Mouse (Mus musculus): ENCODE results near the gene Med29. TPM values are rescaled to one million over a fixed set of nuclear protein-coding genes. Genes with fewer than 3 reads are reported as not detected.

Med29 gene
- polyA plus RNA-seq, 1 experiment from 2014 or later = 48.3 TPM

DNA sequence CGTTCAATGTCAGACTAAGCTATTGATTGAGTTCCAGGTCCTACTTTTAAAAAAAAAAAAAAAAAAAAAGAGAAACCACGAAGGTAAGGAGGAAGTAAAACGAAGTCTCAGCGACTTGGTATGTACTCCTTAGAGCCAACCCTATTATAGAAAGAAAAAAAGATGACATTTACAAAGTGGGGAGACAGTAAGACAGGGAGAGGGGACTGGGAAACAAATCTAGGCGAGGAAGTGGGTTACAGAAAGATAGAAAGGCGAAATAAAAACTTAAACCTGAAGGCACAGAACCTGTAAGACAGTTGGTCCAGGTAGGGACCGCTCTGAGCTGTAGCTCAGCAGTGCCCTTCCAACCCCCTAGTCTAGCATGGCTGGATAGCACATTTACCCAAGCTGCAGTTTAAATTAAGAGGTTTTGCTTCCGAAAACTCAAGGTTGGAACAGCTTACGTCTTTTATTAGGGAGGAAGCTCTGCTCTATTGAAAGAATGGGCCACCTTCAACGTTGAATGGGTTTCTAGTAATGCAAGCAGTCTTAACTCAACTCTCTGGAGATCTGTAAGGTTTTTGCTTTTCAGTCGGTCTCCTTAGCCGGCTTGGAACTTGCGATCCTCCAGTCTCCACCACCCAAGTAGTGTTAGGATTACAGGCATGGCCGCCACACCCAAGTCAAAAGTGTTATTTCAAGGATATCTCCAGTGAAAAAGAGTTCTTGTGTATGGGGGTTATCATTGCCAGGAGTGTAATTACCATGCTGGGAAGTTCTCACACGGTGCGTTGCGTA is 12.1 kb downstream of the Med29 start, which contains the start of gene Zfp36:
TSS of gene Zfp36 (minus strand) at position 17 of the 780 bp plus-strand sequence.
- no peak for ATAC-seq
- Histone ChIP-seq H3K4me3 (replicated peaks) (peak within 1 kb of the TSS; percentile 75), H3K36me3 (0 out of 2 replicates have a peak, but pooled peaks cover 3% of the 10 kb centered on the region), H3K4me1 (replicated peaks) (peaks cover 58% of the 10 kb centered on the region), H3K9ac (peak within 1 kb of the TSS; percentile 89), H3K27me3 (replicated peaks) (no peaks in the 10 kb centered on the region), H3K27ac (peak within 1 kb of the TSS; percentile 98), H3K4me2 (replicated peaks) (peak within 1 kb of the TSS; percentile 87), H3K9me3 (no peaks in the 10 kb centered on the region)
- 38% methylated on average over 17 of the region's 17 CpGs for WGBS

DNA sequence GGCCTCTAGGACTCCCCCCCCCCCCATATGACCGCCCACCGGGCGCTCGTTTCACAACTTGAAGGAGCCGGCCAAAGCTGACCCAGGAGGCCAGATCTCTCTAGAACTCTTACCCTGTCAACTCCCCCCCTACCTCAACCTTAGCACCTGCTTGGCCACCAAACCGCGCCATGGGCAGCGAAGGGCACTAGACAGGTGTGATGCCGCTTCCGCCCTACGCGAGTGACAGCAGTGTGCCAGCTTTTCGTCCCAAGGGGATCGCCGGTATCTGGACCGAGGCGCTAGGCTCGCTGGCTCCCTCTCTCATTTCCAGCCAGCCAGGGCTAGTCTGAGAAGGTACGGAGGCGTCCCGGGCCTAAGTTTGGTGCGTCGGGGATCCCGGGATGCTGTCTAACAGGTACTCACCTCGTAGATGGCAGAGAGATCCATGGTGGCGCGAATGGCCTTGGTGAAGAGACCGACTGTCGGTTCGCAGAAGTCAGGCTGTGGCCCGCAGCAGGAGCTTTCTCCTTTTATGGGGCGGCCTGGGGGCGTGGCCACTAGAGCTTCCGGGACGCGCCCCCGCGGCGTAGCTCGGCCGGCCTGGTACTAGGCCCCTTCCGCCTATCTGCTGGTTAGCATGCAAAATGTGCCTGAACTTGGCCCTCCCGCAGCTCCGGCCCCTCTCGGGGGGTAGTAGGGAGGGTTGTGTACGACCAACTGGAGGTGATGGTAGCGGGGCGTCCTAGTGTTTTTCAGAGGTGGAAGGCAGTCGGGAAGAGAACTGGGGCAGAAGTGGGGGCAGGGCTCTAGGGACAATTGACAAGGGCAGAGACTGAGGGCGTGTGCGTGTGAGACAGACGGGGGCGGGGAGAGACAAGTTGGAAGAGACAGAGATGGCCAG is 13.5 kb downstream of the Med29 start:
- under 1% methylated on average over 53 of the region's 53 CpGs for WGBS
- H3K27me3 ChIP-seq (replicated peaks) = no peaks in the 10 kb centered on the region
- H3K4me2 ChIP-seq (replicated peaks) = peak overlapping the region; percentile 87
- H3K36me3 ChIP-seq = no peaks in the 10 kb centered on the region
- H3K27ac ChIP-seq = peak overlapping the region; percentile 98
- H3K4me3 ChIP-seq (replicated peaks) = peak overlapping the region; percentile 75
- H3K4me1 ChIP-seq (replicated peaks) = peaks cover 61% of the 10 kb centered on the region
- H3K9ac ChIP-seq = peak overlapping the region; percentile 89
- H3K9me3 ChIP-seq = no peaks in the 10 kb centered on the region
- peak; percentile 54 for ATAC-seq

DNA sequence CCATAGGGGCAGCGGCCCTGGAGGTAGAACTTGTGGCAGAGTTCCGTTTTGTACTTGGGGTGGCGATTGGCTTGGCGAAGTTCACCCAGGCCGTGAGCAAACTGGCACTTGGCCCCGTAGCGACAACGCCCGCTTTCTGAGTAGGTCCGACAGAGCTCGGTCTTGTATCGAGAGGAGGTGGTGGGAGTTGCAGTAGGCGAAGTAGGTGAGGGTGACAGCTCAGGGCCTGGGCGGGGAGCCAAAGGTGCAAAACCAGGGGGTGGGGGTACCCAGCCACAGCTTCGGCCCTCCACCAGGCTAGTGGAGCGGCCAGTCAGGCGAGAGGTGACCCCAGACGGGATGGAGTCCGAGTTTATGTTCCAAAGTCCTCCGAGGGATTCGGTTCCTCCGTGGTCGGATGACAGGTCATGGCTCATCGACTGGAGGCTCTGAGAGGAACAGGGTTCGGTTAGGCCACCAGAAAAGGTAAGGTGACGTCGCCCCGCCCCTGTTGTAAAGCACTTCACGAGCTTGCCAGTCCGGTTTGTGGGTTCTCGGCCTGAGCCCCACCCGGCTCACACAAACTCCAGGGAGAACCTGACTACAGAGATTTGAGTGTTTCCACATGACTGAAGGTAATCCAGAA is 14.3 kb downstream of the Med29 start:
- no peaks in the 10 kb centered on the region for H3K36me3 ChIP-seq
- peak overlapping the region; percentile 89 for H3K9ac ChIP-seq
- H3K27ac ChIP-seq = peak overlapping the region; percentile 98
- no peaks in the 10 kb centered on the region for H3K9me3 ChIP-seq
- H3K27me3 ChIP-seq (replicated peaks) = no peaks in the 10 kb centered on the region
- 23% methylated on average over 32 of the region's 32 CpGs for WGBS
- peak overlapping the region; percentile 87 for H3K4me2 ChIP-seq (replicated peaks)
- no peak for ATAC-seq
- peak overlapping the region; percentile 75 for H3K4me3 ChIP-seq (replicated peaks)
- H3K4me1 ChIP-seq (replicated peaks) = peaks cover 61% of the 10 kb centered on the region

DNA sequence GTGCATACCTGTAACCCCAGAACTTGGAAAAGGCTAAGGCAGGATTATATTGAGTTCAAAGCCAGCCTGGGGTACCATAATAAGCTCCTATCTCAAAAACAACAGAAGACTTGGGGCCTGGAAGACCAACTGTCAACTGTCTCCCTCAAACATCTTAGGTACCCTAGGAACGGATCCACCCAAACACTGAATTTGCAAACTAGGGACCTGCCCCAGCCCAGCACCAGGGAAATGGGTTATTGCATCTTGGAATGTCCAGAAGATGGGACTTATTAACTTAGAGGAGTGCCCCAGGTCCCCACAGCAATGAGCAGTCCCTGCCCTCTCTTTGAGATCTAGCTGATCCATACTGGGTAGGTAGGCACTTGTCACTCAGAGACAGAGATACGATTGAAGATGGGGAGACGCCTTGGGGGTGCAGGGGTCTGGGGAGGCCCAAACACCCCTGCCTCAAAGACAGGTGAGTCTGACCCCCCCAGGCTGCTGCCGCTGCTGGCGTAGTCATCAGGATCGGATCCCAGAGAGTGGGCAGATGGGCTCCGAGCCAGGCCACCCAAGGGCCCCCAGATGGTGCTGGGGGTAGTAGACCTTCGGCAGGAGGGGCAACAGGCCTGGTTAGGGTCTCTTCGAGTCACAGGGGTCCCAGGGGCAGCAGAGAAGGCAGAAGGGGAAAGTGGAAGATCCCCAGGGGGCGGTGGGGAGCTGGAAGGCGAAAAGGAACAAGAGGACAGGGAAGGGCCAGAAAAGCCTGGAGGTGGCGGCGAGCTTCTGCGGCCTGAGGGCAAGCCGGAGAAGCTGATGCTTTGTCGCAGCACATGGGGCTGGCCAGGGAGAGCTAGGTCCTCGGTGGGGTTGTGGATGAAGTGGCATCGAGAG is 15.1 kb downstream of the Med29 start:
- Histone ChIP-seq H3K4me3 (replicated peaks) (peak overlapping the region; percentile 75), H3K36me3 (no peaks in the 10 kb centered on the region), H3K9ac (peak overlapping the region; percentile 89), H3K9me3 (no peaks in the 10 kb centered on the region), H3K4me1 (replicated peaks) (peaks cover 54% of the 10 kb centered on the region), H3K27ac (peak overlapping the region; percentile 98), H3K27me3 (replicated peaks) (no peaks in the 10 kb centered on the region), H3K4me2 (replicated peaks) (peak overlapping the region; percentile 87)
- no peak for ATAC-seq
- WGBS = 63% methylated on average over 18 of the region's 18 CpGs

DNA sequence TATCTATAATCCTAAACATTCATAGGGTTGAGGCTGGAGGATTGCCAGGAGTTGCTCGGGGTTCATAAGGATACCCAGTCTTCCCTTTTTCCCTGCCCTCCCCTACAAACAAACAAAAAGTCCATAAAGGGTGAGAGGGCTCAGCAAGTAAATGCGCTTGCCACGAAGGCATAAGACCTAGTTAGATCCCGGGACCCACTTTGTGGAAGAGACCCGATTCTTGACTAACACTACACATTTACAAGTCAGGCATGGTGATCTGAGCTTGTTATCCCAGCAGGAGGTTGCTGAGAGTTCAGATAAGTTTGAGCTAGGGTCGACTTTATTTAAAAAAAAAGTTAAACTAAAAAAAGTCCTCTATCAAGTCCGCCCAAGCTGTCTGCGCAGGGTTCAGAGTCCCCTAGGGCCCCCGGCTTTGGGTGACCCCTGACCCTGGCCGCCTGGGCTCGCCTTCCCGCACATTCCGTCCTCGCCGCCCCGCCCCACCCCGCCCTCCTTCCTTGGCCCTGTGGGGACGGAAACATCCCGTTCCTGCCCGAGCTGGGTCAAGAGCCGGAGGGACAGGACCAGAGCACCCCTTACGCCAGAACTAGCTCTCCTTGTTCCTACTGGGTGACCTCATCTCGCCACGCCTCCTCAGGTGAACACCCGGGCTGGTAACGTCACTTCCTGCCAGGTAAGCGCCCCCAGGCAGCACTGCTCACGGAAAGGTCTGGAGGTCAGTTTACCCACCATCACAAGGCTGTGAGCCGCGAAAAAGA is 16.3 kb downstream of the Med29 start:
- Histone ChIP-seq H3K27ac (peak overlapping the region; percentile 98), H3K9me3 (no peaks in the 10 kb centered on the region), H3K4me1 (replicated peaks) (peaks cover 44% of the 10 kb centered on the region), H3K27me3 (replicated peaks) (no peaks in the 10 kb centered on the region), H3K4me2 (replicated peaks) (peak overlapping the region; percentile 87), H3K36me3 (no peaks in the 10 kb centered on the region), H3K9ac (peak overlapping the region; percentile 65), H3K4me3 (replicated peaks) (peak overlapping the region; percentile 38)
- 2% methylated on average over 30 of the region's 30 CpGs for WGBS
- ATAC-seq = peak; percentile 26

DNA sequence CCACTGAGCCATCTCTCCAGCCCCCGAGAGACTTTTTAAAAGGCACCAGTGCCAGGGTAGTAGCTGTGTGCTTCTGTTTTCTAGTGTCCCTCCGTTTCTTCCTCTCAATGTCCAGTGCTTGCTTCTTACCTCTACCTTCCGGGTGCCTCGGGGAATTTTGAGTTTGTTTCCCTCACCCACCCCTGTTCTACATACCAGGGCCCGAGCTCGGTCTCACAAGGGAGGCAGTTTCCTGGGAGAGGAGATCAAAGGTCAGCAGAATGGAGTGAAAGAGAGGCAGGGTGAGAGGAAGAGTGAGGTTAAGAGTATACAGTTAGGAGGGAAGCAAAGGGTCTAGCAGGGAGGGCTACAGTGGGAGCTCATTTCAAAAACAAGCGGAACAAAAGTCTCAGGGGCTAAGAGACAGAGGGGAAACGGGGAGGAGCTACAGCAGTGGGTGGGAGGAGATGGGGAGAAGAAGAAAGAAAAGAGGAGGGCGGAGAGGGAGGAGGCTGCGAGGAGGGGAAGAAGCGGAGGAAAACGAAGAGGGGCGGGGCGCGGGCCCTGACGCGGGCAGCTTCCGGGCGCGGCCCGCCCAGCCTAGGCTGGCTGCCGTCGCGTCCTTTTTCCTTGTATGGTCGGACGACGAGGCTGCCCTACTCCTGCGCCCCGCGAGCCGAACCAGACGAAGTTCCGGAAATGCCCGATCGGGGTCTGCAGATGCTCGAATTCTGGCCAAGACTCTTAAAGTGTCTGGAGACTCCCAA is 17.2 kb downstream of the Med29 start:
- no peaks in the 10 kb centered on the region for H3K27me3 ChIP-seq (replicated peaks)
- H3K27ac ChIP-seq = peak overlapping the region; percentile 98
- ATAC-seq = peak; percentile 52
- WGBS = under 1% methylated on average over 36 of the region's 36 CpGs
- H3K4me2 ChIP-seq (replicated peaks) = peak overlapping the region; percentile 87
- H3K4me3 ChIP-seq (replicated peaks) = peak overlapping the region; percentile 38
- peak overlapping the region; percentile 65 for H3K9ac ChIP-seq
- no peaks in the 10 kb centered on the region for H3K9me3 ChIP-seq
- H3K4me1 ChIP-seq (replicated peaks) = peaks cover 44% of the 10 kb centered on the region
- no peaks in the 10 kb centered on the region for H3K36me3 ChIP-seq

DNA sequence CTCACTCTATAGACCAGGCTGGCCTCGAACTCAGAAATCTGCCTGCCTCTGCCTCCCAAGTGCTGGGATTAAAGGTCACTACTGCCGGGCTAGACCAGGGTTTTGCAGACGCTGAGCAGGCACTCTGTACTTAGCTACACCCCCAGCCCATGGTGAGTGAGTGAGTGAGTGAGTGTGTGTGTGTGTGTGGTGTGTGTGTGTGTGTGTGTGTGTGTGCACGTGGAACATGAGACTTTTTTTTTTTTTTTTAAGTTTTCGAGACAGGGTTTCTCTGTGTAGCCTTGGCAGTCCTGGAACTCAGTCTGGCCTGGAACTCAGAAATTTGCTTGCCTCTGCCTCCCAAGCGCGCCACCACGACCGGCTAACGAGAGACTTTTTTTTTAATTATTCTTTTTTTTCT is 17.9 kb downstream of the Med29 start:
- no peak for ATAC-seq
- Histone ChIP-seq H3K9ac (no peak overlapping the region), H3K4me1 (replicated peaks) (peaks cover 45% of the 10 kb centered on the region), H3K27me3 (replicated peaks) (no peaks in the 10 kb centered on the region), H3K4me3 (replicated peaks) (no peak overlapping the region), H3K4me2 (replicated peaks) (peak overlapping the region; percentile 87), H3K9me3 (no peaks in the 10 kb centered on the region), H3K36me3 (no peaks in the 10 kb centered on the region), H3K27ac (peak overlapping the region; percentile 98)
- WGBS = 65% methylated on average over 10 of the region's 10 CpGs

DNA sequence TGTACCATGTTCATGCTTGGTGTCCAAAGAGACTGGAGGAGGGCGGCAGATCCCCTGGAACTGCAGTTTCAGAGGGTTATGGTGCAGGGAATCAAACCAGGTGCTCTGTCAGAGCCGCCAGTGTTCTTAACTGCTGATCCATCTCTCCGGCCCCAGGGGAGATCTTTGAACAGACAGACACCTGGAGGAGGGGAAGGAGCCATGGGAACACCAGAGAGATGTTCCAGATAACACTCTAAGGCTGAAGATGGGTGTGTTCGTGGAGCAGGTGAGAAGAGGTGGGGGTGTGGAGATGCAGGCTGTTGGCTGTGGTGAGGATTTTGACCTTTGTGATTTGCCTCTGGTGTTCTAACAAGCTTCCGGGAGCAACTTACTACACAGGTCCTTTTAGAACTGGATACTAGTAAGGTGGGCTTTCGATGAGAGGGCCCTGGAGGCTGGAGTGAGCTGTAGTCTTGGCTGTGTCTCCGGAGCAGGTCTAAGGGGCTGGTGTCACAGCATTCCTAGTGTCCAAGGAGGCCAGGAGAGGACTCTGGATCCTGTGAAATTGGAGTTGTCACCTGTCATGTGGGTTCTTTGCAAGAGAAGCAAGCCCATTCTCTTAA is 18.5 kb downstream of the Med29 start:
- peak overlapping the region; percentile 98 for H3K27ac ChIP-seq
- H3K4me1 ChIP-seq (replicated peaks) = peaks cover 49% of the 10 kb centered on the region
- peak overlapping the region; percentile 7; the same call in 1 of the 2 replicates for H3K4me2 ChIP-seq (replicated peaks)
- no peak overlapping the region for H3K9ac ChIP-seq
- ATAC-seq = no peak
- no peak overlapping the region for H3K4me3 ChIP-seq (replicated peaks)
- no peaks in the 10 kb centered on the region for H3K9me3 ChIP-seq
- WGBS = 66% methylated on average over 7 of the region's 7 CpGs
- no peaks in the 10 kb centered on the region for H3K27me3 ChIP-seq (replicated peaks)
- peaks cover under 1% of the 10 kb centered on the region; the same call in 1 of the 2 replicates for H3K36me3 ChIP-seq

DNA sequence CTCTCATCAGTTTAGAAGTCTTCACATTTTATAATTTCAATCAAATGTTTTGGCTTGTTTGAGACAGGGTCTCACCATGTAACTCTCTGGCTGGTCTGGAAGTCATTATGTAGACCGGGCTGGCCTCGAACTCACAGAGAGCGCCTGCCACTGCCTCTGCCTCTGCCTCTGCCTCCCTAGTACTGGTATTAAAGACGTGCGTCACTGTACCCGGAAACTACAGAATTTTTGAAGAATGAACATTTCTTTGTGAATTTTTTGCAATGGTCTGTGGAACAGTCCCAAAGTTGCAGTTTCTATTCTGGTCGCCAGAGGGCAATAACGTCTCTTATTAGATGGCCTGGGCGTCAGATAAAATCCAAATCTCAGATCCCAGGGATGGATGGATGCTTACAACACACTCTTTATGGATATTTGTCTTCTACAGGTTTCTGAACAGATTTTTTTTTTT is 19.4 kb downstream of the Med29 start:
- H3K27me3 ChIP-seq (replicated peaks) = no peaks in the 10 kb centered on the region
- under 1% methylated on average over 9 of the region's 9 CpGs for WGBS
- H3K9ac ChIP-seq = 0 out of 2 replicates have a peak overlapping the region, but pooled peaks have one; percentile 20

More for the DNA sequence above, 19.4 kb downstream of the Med29 start:
- ATAC-seq = peak; percentile 3
- Histone ChIP-seq H3K4me1 (replicated peaks) (peaks cover 50% of the 10 kb centered on the region), H3K9me3 (no peaks in the 10 kb centered on the region), H3K4me2 (replicated peaks) (peak overlapping the region; percentile 54), H3K36me3 (peaks cover 9% of the 10 kb centered on the region; the same call in 1 of the 2 replicates), H3K27ac (peak overlapping the region; percentile 88), H3K4me3 (replicated peaks) (peak overlapping the region; percentile 77)

All from intestine, embryonic 15.5 days (tissue).